Mouse (Mus musculus): ENCODE measurements at regions not wholly inside any gene's neighbourhood (a gene's known extent, or its start where the extent isn't known, plus 50 kb on each side); places are given as distances from the start of the nearest gene placed in this dataset.
"Not testable (repeated sequence)": the region's sequence is repeated elsewhere in the genome, so short reads cannot be mapped to it uniquely, and the experiment has no call there.

GRCm38 (mm10) chr10:7390239-7391091, 83.0 kb downstream of the Ulbp1 start:
- peak in 1 of 2 experiments; percentile 25 for DNase-seq (ENCODE audit: extremely low spot score in 1 of 2, low spot score in 2 of 2)
- intact Hi-C loops (cut with DNase I): no loop called here

GRCm38 (mm10) chr10:7358791-7359190, 114.6 kb downstream of the Ulbp1 start:
- DNase-seq (ENCODE audit: extremely low spot score in 1 of 2, low spot score in 2 of 2); intact Hi-C loops (cut with DNase I): not testable (repeated sequence)

GRCm38 (mm10) chr10:7344290-7344689, 129.1 kb downstream of the Ulbp1 start:
- intact Hi-C loops (cut with DNase I); DNase-seq (ENCODE audit: extremely low spot score in 1 of 2, low spot score in 2 of 2): not testable (repeated sequence)

GRCm38 (mm10) chr10:7343736-7344135, 129.7 kb downstream of the Ulbp1 start:
- intact Hi-C loops (cut with DNase I); DNase-seq (ENCODE audit: extremely low spot score in 1 of 2, low spot score in 2 of 2): not testable (repeated sequence)

GRCm38 (mm10) chr10:7333077-7333747, 121.2 kb upstream of the Cnksr3 start:
- intact Hi-C loops (cut with DNase I): loop anchor here (5.0 kb wide), 1 partner anchor 269 kb away; no protein-coding TSS in a partner anchor
- peak; percentile 56 to 67 for DNase-seq (ENCODE audit: extremely low spot score in 1 of 2, low spot score in 2 of 2)

GRCm38 (mm10) chr10:7328262-7328661, 116.2 kb upstream of the Cnksr3 start:
- DNase-seq (ENCODE audit: extremely low spot score in 1 of 2, low spot score in 2 of 2): no peak
- intact Hi-C loops (cut with DNase I): no loop called here

- intact Hi-C loops (cut with DNase I); DNase-seq (ENCODE audit: extremely low spot score in 1 of 2, low spot score in 2 of 2): not testable (repeated sequence)
Measured at GRCm38 (mm10) chr10:7327046-7327445, 115.0 kb upstream of the Cnksr3 start.

- intact Hi-C loops (cut with DNase I): no loop called here
- DNase-seq (ENCODE audit: extremely low spot score in 1 of 2, low spot score in 2 of 2): no peak
Measured at GRCm38 (mm10) chr10:7325074-7325473, 113.0 kb upstream of the Cnksr3 start.

- intact Hi-C loops (cut with DNase I): no loop called here
- peak in 1 of 2 experiments; percentile 57 for DNase-seq (ENCODE audit: extremely low spot score in 1 of 2, low spot score in 2 of 2)
Measured at GRCm38 (mm10) chr10:7323258-7323657, 111.2 kb upstream of the Cnksr3 start.

- no peak for DNase-seq (ENCODE audit: extremely low spot score in 1 of 2, low spot score in 2 of 2)
- intact Hi-C loops (cut with DNase I): no loop called here
Measured at GRCm38 (mm10) chr10:7309927-7310326, 97.9 kb upstream of the Cnksr3 start.

- DNase-seq (ENCODE audit: extremely low spot score in 1 of 2, low spot score in 2 of 2); intact Hi-C loops (cut with DNase I): not testable (repeated sequence)
Measured at GRCm38 (mm10) chr10:7305881-7306280, 93.8 kb upstream of the Cnksr3 start.

- intact Hi-C loops (cut with DNase I): no loop called here
- no peak for DNase-seq (ENCODE audit: extremely low spot score in 1 of 2, low spot score in 2 of 2)
Measured at GRCm38 (mm10) chr10:7298377-7298776, 86.3 kb upstream of the Cnksr3 start.

GRCm38 (mm10) chr10:7295921-7296320, 83.9 kb upstream of the Cnksr3 start:
- no peak for DNase-seq (ENCODE audit: extremely low spot score in 1 of 2, low spot score in 2 of 2)

GRCm38 (mm10) chr10:7293203-7293602, 81.2 kb upstream of the Cnksr3 start:
- no peak for DNase-seq (ENCODE audit: extremely low spot score in 1 of 2, low spot score in 2 of 2)
- intact Hi-C loops (cut with DNase I): no loop called here

More at GRCm38 (mm10) chr10:7295921-7296320, 83.9 kb upstream of the Cnksr3 start:
- intact Hi-C loops (cut with DNase I): no loop called here

GRCm38 (mm10) chr10:7289773-7290411, 77.9 kb upstream of the Cnksr3 start:
- intact Hi-C loops (cut with DNase I): no loop called here
- no peak for DNase-seq (ENCODE audit: extremely low spot score in 1 of 2, low spot score in 2 of 2)

- intact Hi-C loops (cut with DNase I): no loop called here
- DNase-seq (ENCODE audit: extremely low spot score in 1 of 2, low spot score in 2 of 2): no peak
Measured at GRCm38 (mm10) chr10:7285112-7285905, 73.3 kb upstream of the Cnksr3 start.

- intact Hi-C loops (cut with DNase I): no loop called here
- no peak for DNase-seq (ENCODE audit: extremely low spot score in 1 of 2, low spot score in 2 of 2)
Measured at GRCm38 (mm10) chr10:7280429-7280828, 68.4 kb upstream of the Cnksr3 start.

- intact Hi-C loops (cut with DNase I): no loop called here
- no peak for DNase-seq (ENCODE audit: extremely low spot score in 1 of 2, low spot score in 2 of 2)
Measured at GRCm38 (mm10) chr10:7278820-7279219, 66.8 kb upstream of the Cnksr3 start.

GRCm38 (mm10) chr10:7275357-7275756, 63.3 kb upstream of the Cnksr3 start:
- DNase-seq (ENCODE audit: extremely low spot score in 1 of 2, low spot score in 2 of 2): no peak
- intact Hi-C loops (cut with DNase I): no loop called here
